Mouse (Mus musculus): ENCODE measurements around the gene Pla2g1b. TPM values are rescaled to one million over a fixed set of nuclear protein-coding genes. Genes with fewer than 3 reads are reported as not detected.

Gene Pla2g1b
- not detected for total RNA-seq (2023)

DNA sequence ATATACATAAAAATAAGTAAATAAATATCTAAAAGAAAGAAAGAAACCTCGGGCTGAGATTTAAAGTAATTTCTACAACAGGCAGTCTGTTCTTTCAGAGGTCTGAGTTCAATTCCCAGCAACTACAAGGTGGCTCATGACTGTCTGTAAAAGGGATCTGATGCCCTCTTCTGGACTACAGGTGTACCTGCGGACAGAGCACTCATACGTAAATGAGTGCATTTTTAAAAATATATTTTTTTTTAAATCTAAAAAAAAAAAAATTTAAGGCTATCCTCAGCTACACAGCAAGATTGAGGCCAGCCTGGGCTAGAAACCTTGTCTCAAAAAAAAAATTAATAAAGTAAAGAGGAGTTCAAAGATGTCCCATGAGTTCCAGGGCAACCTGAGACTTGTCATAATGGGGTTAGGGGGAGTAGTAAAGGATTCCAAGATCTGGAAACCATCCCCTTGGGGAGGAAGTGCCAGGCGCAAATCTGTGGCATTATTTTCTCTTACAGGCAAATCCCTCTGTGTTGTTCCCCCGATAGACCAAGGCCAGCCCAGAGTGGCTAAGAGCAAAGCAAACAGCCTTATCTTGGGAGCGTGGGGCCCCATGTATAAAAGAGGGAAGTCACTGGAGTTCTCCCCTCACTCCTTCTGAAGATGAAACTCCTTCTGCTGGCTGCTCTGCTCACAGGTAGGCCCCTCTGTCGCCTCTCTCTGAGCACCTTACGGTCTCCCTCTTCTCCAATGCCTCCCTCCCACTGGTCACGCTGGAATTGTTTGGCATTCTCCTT lies at the start of gene Pla2g1b:
Pla2g1b (plus strand) TSS at position 621 of the 779 bp plus-strand sequence.

DNA sequence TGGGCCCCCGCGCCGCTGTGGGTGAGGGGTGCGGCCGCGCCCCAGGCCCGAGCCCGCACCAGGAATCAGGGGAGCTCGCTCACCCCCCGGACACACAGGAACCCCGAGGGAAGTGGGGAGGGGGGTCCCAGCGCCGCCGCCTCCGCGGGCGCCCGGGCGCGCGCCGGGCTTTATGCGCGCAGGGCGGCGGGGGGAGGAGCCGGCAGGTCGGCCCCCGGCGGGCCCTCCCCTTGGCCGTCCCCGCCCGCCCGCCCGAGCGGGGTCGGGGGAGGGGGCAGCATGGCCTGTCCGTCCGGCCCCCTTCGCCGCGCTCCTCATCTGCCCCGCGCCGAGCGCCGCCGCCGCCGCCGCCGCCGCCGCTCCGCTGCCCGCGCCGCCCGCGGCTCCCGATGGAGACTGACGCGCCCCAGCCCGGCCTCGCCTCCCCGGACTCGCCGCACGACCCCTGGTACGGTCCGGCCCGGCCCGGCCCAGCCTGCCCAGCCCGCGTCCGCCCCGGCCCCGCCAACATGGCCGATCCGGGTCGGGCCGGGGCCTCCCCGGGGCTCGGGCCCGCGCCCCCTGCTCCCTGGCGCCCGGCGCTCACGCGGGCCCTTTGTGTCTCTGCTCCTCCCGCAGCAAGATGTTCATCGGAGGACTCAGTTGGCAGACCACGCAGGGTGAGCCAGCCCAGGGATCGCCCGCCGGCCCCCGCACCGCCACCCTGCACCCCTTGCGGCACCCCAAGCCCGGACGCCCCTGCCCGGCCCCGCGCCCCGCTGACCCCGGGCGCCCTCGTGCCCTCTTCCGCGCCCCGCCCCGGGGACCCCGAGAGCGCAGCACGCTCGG lies 36.5 kb upstream of the Pla2g1b start, which contains the start of gene Msi1:
Msi1 (plus strand) TSS at position 241 of the 828 bp plus-strand sequence.

DNA sequence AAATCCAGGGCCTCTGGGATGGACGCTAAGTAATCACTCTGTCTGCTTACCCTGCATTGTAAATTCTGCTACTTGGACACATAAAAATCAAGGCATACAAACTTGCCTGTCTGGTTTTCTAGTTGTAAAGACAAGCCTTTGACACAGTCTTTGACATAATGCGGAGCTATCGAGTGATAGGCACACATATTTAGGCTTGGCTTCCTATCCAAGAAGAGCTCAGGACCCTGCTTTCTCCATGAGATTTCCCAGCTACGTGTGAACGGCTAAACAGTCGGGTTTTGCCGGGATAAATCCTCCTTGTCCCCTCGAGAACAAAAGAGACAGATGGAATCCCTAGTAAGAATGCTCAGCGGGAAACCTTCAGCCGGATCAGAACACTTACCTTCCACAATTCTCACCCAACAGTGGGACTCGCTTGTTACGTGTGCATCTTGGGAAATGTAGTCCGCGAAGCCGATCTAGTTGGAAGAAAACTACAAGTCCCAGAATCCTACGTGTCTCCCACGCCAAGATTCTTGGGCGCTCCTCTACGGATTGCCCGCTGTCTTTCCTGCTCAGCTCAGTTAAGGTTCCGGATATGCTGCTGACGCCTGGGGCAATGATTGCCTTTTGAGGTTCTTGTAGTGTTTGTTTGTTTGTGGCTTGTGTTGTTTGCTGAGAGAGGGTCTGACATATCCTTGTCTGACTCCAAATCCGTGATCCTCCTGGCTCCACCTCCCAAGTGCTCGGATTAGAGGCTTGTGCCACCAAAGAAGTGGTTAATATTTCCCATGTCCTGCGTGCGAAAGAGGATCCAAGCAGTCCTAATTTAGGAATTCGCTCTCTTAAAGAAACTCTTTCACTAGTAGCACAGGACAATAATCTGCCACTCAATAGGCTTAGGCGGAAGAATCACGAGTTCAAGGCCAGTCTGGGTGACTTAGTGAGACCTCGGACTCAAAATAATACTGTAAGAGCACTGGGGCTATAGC lies 18.2 kb downstream of the Pla2g1b start, which contains the start of gene Sirt4:
Sirt4 (minus strand) TSS at position 779 of the 974 bp plus-strand sequence.

DNA sequence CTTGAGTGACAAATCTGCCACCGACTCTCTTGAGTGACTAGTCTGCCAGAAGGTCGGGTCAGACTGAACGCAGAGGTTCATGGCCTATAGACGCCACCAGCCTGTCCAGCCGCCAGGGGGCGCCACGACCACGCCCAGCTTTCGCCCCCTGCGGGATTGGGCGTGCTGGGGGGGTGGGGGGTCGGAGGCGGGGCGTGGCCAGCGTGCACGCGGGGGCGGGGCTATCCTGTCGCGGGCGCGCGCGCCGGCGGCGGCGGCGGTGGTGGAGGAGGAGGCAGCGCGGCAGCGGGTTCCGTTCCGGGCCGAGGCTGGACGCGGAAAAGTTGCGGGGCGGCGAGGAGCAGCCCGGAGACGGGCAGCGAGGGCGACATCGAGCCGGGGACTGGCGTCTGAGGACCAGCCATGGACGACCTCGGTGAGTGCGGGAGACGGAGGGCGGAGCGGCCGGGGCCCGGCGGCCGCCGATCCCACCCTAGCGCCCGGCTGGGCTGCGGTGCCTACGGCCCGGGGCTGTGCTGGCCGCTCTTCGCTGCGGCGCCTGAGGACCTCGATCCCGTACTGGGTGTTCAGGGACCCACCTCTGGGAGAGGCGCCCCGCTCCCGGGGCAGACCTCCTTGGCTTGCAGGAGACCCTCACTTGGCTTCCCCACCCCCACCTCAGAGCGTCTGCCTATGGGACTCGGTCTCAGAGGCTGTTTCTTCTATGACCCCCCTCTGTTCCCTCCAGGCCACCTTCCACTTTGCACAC lies 40.6 kb downstream of the Pla2g1b start, which contains the start of gene Pxn:
Pxn (plus strand) TSS at position 223 of the 748 bp plus-strand sequence.

Other genes starting within 250 kb of the Pla2g1b start
- gene Pop5, start 230.4 kb upstream of the Pla2g1b start, total RNA-seq (2023): 44.8 TPM
- gene Rnf10, start 193.4 kb upstream of the Pla2g1b start, total RNA-seq (2023): 172 TPM
- gene Coq5, start 186.6 kb upstream of the Pla2g1b start, total RNA-seq (2023): 22.0 TPM
- gene Dynll1, start 165.3 kb upstream of the Pla2g1b start, total RNA-seq (2023): 224 TPM
- 35.6 TPM for gene Srsf9, start 139.1 kb upstream of the Pla2g1b start, total RNA-seq (2023)
- 3.8 TPM for gene Gatc, start 125.1 kb upstream of the Pla2g1b start, total RNA-seq (2023)
- gene Triap1, start 125.0 kb upstream of the Pla2g1b start, total RNA-seq (2023): 14.6 TPM
- gene Cox6a1, start 117.3 kb upstream of the Pla2g1b start, total RNA-seq (2023): 203 TPM
- gene Msi1, start 36.7 kb upstream of the Pla2g1b start, total RNA-seq (2023): not detected
- 12.0 TPM for gene Sirt4, start 18.5 kb downstream of the Pla2g1b start, total RNA-seq (2023)
- gene Pxn, start 40.4 kb downstream of the Pla2g1b start, total RNA-seq (2023): 56.7 TPM
- gene Rplp0, start 93.2 kb downstream of the Pla2g1b start, total RNA-seq (2023): 2,874 TPM
- gene Gcn1l1, start 99.0 kb downstream of the Pla2g1b start, total RNA-seq (2023): 114 TPM
- gene Rab35, start 165.6 kb downstream of the Pla2g1b start, total RNA-seq (2023): 65.6 TPM

Data from CD8-positive naive resting alpha-beta T cell, adult 57 days (primary cell).